Mouse (Mus musculus): ENCODE results near the gene Prss54.
"Not testable (repeated sequence)": the region's sequence is repeated elsewhere in the genome, so short reads cannot be mapped to it uniquely, and the experiment has no call there.

The Prss54 gene

GRCm38 (mm10) chr8:95576240-95576639 lies at the start of gene Prss54:
Gene Prss54 (minus strand): TSS chr8:95576340.
- no peak for DNase-seq

GRCm38 (mm10) chr8:95624833-95625232 lies 48.7 kb upstream of the Prss54 start:
- no peak for DNase-seq

GRCm38 (mm10) chr8:95620046-95620445 lies 43.9 kb upstream of the Prss54 start:
- no peak for DNase-seq

GRCm38 (mm10) chr8:95616383-95616782 lies 40.2 kb upstream of the Prss54 start:
- no peak for DNase-seq

GRCm38 (mm10) chr8:95611769-95612168 lies 35.6 kb upstream of the Prss54 start:
- DNase-seq: no peak

- no peak for DNase-seq
These were observed 34.6 kb upstream of the Prss54 start for GRCm38 (mm10) chr8:95610749-95611148.

GRCm38 (mm10) chr8:95609406-95609805 lies 33.3 kb upstream of the Prss54 start:
- DNase-seq: no peak

- no peak for DNase-seq
These were observed 31.1 kb upstream of the Prss54 start for GRCm38 (mm10) chr8:95607210-95607609.

GRCm38 (mm10) chr8:95606509-95606908 lies 30.4 kb upstream of the Prss54 start:
- DNase-seq: not testable (repeated sequence)

- no peak for DNase-seq
These were observed 26.0 kb upstream of the Prss54 start for GRCm38 (mm10) chr8:95602168-95602567.

- no peak for DNase-seq
These were observed 25.2 kb upstream of the Prss54 start for GRCm38 (mm10) chr8:95601306-95601705.

- peak; percentile 8 to 62 for DNase-seq
These were observed 23.7 kb upstream of the Prss54 start for GRCm38 (mm10) chr8:95599861-95600260.

GRCm38 (mm10) chr8:95596841-95597241 lies 20.7 kb upstream of the Prss54 start:
- DNase-seq: no peak

GRCm38 (mm10) chr8:95595131-95595530 lies 19.0 kb upstream of the Prss54 start:
- no peak for DNase-seq

GRCm38 (mm10) chr8:95593439-95594393 lies 17.6 kb upstream of the Prss54 start:
- no peak for DNase-seq

- DNase-seq: no peak
These were observed 16.1 kb upstream of the Prss54 start for GRCm38 (mm10) chr8:95592131-95592780.

- DNase-seq: no peak
These were observed 14.4 kb upstream of the Prss54 start for GRCm38 (mm10) chr8:95590539-95590938.

GRCm38 (mm10) chr8:95589282-95589681 lies 13.1 kb upstream of the Prss54 start:
- no peak for DNase-seq

GRCm38 (mm10) chr8:95587339-95587738 lies 11.2 kb upstream of the Prss54 start:
- DNase-seq: no peak

- DNase-seq: no peak
These were observed 3.0 kb downstream of the Prss54 start for GRCm38 (mm10) chr8:95573146-95573545.

- no peak for DNase-seq
These were observed 9.3 kb downstream of the Prss54 start for GRCm38 (mm10) chr8:95566809-95567208.

- DNase-seq: no peak
These were observed 9.9 kb downstream of the Prss54 start for GRCm38 (mm10) chr8:95566217-95566616.

- no peak for DNase-seq
These were observed 20.2 kb downstream of the Prss54 start for GRCm38 (mm10) chr8:95555963-95556362.

- DNase-seq: no peak
These were observed 24.6 kb downstream of the Prss54 start for GRCm38 (mm10) chr8:95551577-95551976.

Measured in kidney, postnatal 36 days (tissue).